Mouse (Mus musculus) inflammation-experienced regulatory T-cells, adult 6 months (primary cell): ENCODE measurements around the gene Trp53. TPM values are rescaled to one million over a fixed set of nuclear protein-coding genes. Genes with fewer than 3 reads are reported as not detected.
"Not testable (repeated sequence)": the region's sequence is repeated elsewhere in the genome, so short reads cannot be mapped to it uniquely, and the experiment has no call there.

Source experiments
- ATAC-seq: one replicate; pipeline ENCODE4 v1.8.0; 2017
- polyA plus RNA-seq, 3 experiments: library from polyadenylated mRNA; unstranded; fragments of 100-300 nt; shearing (Covaris generic); gene quantifications; one replicate each; pipeline ENCODE4 v1.2.1; 2017

Gene Trp53
- polyA plus RNA-seq, 3 experiments from 2014 or later = 193 to 355 (median 324) TPM

- no peak for ATAC-seq
Measured at GRCm38 (mm10) chr11:69601768-69602167, 21.6 kb downstream of the Trp53 start.

GRCm38 (mm10) chr11:69603516-69603915 is 23.4 kb downstream of the Trp53 start:
- ATAC-seq = no peak

GRCm38 (mm10) chr11:69604347-69604746 is 24.2 kb downstream of the Trp53 start:
- ATAC-seq = no peak

GRCm38 (mm10) chr11:69604795-69605664 is 24.9 kb downstream of the Trp53 start:
- peak; percentile 28 for ATAC-seq

GRCm38 (mm10) chr11:69605726-69606490 is 25.7 kb downstream of the Trp53 start, which contains the start of gene Atp1b2:
Gene Atp1b2 (minus strand): TSS chr11:69605942.
- peak; percentile 54 for ATAC-seq

- ATAC-seq = no peak
Measured at GRCm38 (mm10) chr11:69606491-69606795, 26.3 kb downstream of the Trp53 start.

GRCm38 (mm10) chr11:69606832-69607231 is 26.7 kb downstream of the Trp53 start:
- ATAC-seq = no peak

- no peak for ATAC-seq
Measured at GRCm38 (mm10) chr11:69608525-69608924, 28.4 kb downstream of the Trp53 start.

GRCm38 (mm10) chr11:69609416-69609815 is 29.3 kb downstream of the Trp53 start:
- ATAC-seq = no peak

- no peak for ATAC-seq
Measured at GRCm38 (mm10) chr11:69610899-69611298, 30.7 kb downstream of the Trp53 start.

GRCm38 (mm10) chr11:69613553-69614256 is 33.5 kb downstream of the Trp53 start:
- ATAC-seq = no peak

- not testable (repeated sequence) for ATAC-seq
Measured at GRCm38 (mm10) chr11:69614257-69614588, 34.1 kb downstream of the Trp53 start.

GRCm38 (mm10) chr11:69616781-69617180 is 36.6 kb downstream of the Trp53 start:
- ATAC-seq = no peak

GRCm38 (mm10) chr11:69617805-69618204 is 37.6 kb downstream of the Trp53 start, which contains the start of gene Shbg:
Gene Shbg (minus strand): TSS chr11:69617905.
- ATAC-seq = no peak

GRCm38 (mm10) chr11:69620394-69621081 is 40.4 kb downstream of the Trp53 start:
- no peak for ATAC-seq

GRCm38 (mm10) chr11:69621571-69622268 is 41.6 kb downstream of the Trp53 start, which contains the start of gene Sat2:
Gene Sat2 (plus strand): TSS chr11:69622024.
- ATAC-seq = no peak

- no peak for ATAC-seq
Measured at GRCm38 (mm10) chr11:69622406-69622805, 42.2 kb downstream of the Trp53 start.

GRCm38 (mm10) chr11:69623006-69623405 is 42.8 kb downstream of the Trp53 start:
- no peak for ATAC-seq

GRCm38 (mm10) chr11:69624339-69624738 is 44.2 kb downstream of the Trp53 start:
- ATAC-seq = not testable (repeated sequence)

GRCm38 (mm10) chr11:69628286-69628685 is 48.1 kb downstream of the Trp53 start:
- ATAC-seq = no peak

GRCm38 (mm10) chr11:69629802-69630201 is 49.6 kb downstream of the Trp53 start:
- ATAC-seq = no peak
